Mouse (Mus musculus): Measurements from ENCODE around the gene Sprr1a.
"Not testable (repeated sequence)": the region's sequence is repeated elsewhere in the genome, so short reads cannot be mapped to it uniquely, and the experiment has no call there.

Sprr1a gene

GRCm38 (mm10) chr3:92485863-92486262 is at the start of gene Sprr1a:
Gene Sprr1a, minus strand, starts transcription at chr3:92485895.
- no peak for DNase-seq (ENCODE audit: low read depth)

DNA sequence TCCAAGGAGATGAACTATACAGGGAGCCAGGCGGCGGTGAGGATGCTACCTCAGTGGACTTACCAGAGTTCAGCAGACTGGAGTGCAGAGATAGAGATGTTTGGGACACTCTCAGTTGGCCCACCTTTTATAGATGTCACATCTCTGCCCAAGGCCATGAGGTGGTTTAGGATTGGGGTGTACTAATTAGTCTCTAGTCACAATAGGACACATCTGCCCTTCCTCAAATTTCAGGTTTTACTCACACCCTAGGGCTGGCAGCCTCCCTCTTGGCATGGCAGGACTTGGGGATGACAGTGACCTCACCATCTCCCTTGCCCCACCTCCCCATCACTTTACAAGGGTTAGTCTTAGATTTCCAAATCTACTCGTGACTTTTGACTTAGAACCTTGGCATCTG is 48.7 kb upstream of the Sprr1a start, which contains the start of gene 2310046K23Rik:
TSS of gene 2310046K23Rik (minus strand) at position 101 of the 400 bp plus-strand sequence.
- no peak for DNase-seq (ENCODE audit: low read depth)

DNA sequence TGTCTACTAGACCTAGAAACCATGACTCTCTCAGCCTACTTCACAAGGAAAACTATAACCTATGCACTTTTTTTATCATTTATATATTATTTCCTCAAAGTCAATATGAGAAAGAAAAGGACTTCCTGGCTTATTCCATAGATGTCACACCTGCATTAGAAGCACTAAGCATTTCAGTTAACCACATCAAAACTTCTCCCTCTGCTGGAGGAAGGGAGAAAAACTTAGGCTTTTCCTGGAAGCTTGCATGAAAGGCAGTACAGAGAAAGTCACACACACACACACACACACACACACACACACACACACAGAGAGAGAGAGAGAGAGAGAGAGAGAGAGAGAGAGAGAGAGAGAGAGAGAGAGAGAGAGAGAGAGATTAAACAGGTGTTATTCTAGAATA is 26.6 kb upstream of the Sprr1a start:
- DNase-seq (ENCODE audit: low read depth), result no peak

GRCm38 (mm10) chr3:92510786-92511185 is 25.1 kb upstream of the Sprr1a start:
- no peak for DNase-seq (ENCODE audit: low read depth)

DNA sequence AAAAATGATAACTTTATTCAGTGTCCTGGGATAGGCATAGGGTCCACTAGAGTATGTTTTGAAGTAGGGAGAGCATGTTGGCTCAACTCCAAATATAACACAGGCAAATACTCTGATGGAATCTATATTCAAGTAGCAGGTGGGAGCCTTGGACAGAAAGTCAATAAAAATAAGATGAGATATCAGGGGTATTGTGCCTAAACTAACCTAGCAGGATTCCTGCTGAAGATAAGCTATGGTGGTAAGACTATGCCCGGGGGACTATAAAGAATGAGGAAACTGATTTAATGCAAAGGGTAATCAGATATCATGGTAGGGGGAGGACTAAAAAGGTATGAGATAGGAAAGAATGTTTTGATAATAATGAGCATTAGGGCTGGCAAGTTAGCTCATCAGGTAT is 22.5 kb upstream of the Sprr1a start:
- DNase-seq (ENCODE audit: low read depth), result no peak

DNA sequence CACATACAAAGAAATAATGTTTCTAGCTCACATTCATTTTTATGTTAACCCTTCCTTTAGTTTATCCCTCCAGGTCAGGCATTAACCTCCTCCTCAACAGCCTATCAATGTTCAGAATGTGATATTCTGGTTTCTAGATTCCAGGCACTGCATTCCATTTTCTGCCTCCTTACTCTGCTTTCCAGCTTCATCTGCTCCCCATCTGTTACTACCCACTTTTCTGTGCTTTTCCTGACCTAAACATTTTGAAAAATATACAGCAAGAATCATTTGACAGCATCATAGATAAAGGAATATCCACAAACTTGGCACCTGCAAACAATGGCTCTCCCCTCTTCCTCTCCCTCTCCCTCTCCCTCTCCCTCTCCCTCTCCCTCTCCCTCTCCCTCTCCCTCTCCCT is 17.8 kb upstream of the Sprr1a start:
- no peak for DNase-seq (ENCODE audit: low read depth)

GRCm38 (mm10) chr3:92500393-92500792 is 14.7 kb upstream of the Sprr1a start, which contains the start of gene Sprr4:
Gene Sprr4, minus strand, starts transcription at chr3:92500493.
- DNase-seq (ENCODE audit: low read depth), result no peak

DNA sequence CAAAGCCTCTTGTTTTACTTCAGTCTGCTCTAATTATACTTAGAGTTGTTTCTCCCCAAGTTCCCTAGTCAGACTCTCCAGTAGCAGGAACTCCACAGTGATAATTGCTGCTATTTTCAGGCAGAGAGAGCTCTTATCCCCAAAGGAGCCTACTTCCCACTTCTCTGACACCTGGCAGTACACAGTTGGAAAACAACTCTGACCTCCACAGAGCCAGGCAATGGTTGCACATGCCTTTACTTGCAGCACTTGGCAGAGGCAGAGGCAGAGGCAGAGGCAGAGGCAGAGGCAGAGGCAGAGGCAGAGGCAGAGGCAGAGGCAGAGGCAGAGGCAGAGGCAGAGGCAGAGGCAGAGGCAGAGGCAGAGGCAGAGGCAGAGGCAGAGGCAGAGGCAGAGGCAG is 4.6 kb upstream of the Sprr1a start:
- not testable (repeated sequence) for DNase-seq (ENCODE audit: low read depth)

- DNase-seq (ENCODE audit: low read depth), result no peak
Observed at GRCm38 (mm10) chr3:92486307-92486706, 612 bp upstream of the Sprr1a start.

DNA sequence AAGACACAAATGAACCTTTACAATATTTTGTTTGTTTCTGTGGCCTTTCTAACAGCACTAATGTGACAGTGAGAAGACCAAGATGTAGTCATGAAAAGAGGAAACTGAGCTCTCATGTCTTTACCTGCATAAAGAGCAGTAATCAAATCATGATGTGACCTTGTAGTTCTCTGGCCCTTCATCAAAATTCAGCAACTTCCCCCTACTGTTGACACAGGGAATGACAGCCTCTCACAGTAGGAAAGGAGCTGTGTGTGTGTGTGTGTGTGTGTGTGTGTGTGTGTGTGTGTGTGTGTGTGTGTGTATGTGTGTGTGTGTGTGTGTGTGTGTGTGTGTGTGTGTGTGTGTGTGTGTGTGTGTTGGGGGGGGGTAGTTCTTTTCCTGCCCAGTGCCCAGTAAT is 4.4 kb downstream of the Sprr1a start:
- not testable (repeated sequence) for DNase-seq (ENCODE audit: low read depth)

DNA sequence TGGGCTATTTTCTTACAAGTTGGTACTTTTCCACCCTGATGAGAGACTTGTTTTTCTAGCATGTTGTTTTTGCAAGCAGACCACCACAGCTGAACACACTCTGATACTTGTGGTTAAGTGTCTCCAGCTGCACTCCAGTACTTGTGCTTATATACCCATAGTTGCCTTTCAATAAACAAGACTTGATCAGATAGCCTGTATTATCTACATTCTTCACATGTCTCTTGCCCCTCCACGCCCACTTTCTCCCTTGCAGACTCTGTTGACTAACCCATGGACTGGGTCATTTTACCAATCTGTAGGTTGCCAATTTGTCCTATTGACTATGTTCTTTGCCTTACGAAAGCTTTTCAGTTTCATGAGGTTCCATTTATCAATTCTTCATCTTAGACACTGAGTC is 15.6 kb downstream of the Sprr1a start:
- no peak for DNase-seq (ENCODE audit: low read depth)

DNA sequence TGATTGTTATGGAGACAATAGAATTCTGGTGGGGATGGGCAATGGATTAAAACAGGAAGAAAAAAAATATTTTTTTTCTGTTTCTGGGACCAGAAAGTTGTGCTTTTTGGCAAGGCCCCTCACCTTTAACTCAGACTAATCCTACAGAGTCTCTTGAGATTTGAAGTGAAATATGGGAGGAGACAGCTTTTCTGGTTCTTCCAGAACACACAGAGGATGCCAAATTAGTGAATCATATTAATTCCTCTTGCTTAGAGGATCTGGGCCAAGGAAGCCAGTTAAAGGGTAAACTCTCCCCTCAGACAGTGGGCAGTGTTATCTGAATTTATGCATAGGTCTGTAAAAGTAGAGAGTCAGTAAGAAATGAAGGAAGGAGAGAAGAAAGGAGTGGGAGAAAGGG is 18.3 kb downstream of the Sprr1a start:
- DNase-seq (ENCODE audit: low read depth), result no peak

DNA sequence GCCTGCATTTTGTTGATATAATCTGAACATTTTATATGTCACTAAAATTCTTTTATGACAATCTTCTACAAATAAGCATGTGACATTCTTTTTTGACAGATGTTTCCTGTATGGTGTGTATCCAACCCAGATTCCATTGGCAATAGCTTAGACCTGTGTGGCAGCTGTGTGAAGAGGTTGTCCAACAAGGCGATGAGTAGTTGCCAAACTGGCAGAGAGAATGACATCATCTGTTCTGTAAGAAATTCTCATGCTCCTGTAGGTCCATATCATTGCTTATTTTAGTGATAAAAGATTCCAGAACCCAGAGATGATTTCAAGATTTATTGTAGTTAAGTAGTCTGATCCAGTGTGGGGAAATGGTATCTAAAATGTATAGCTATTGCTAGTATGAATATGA is 19.1 kb downstream of the Sprr1a start:
- DNase-seq (ENCODE audit: low read depth), result no peak

DNA sequence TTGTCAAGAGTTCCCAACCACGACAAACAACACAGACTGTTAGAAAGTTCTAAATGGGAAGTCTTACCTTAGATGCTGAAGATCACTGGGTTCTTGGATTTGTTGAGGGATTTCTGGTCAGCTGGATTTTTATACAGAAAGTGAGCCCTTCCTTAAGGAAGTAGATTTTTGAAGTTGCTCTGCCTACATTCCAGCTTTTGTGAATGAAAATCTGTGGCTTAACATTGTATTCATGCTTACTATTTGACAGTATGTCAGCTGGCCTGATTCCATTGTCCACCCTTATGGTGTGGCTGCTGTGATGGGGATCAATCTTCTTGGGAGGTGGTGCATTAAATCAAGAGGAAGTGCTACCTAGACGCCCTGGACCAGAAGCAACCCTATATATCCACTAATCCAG is 27.1 kb downstream of the Sprr1a start, which contains the start of gene Sprr3:
TSS of gene Sprr3 (minus strand) at position 101 of the 400 bp plus-strand sequence.
- DNase-seq (ENCODE audit: low read depth), result no peak

DNA sequence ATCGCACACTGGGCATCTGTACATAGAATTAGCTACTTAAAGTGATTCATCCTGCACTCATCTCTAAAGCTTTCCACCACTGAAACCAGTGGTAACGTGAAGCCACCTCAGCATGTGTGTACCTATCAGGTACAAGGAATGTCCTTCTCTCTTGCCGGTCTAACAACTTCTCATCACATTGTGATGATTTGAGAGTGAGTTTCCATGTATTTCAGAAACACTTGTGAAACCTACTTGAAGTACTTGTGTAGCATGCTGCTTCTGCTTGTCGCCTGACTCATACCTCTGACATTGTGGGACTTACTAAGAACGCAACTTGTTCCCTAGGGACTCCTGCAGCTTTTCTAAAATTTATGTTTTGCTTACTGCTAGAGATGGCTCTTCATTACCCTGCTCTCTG is 30.5 kb downstream of the Sprr1a start:
- DNase-seq (ENCODE audit: low read depth), result no peak

DNA sequence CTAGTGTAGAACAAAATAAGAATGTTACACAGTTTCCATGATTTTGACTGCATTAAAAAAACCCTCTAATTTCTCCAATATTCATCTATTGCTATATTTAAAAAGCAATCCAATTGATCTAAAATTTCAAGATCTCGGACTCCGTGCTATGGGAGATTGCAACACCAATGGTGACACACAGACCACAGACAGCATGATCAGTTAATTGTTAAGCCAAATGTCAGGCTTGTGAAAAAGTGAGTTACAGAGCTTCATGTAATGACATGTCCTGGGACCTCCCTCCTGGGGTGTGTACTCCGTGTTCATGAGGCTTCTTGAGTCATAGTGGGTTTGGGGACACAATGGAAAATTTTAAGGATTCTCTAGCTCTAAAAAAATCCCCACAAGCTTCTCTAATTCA is 45.5 kb downstream of the Sprr1a start:
- no peak for DNase-seq (ENCODE audit: low read depth)

DNA sequence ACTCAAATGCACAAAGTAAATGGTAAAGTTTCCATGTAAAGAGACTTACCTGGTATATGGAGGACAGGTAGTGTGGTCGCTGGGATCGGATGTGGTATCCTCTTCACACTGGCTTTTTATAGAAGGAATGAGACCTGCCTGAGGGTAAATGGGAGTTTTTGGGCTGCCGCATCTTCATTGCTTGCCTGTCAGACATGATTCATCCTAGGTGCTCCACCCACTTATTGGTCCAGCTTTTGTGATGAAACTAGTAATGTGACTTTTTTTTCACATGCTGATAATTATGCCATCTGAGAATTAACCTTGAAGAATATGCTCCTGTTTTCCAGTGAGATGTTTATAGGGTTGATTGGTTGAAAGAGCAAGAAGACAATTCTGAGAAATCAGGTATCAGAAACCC is 47.0 kb downstream of the Sprr1a start, which contains the start of gene Sprr1b:
TSS of gene Sprr1b (minus strand) at position 101 of the 400 bp plus-strand sequence.
- no peak for DNase-seq (ENCODE audit: low read depth)
